Mouse (Mus musculus) left cerebral cortex, adult 2 months (tissue): ENCODE results near the gene Hist1h1a. TPM values are rescaled to one million over a fixed set of nuclear protein-coding genes. Genes with fewer than 3 reads are reported as not detected.
A peak's percentile ranks its signal among the peaks of the same experiment; 100 is the strongest.

Source experiments
- DNase-seq, 2 experiments: peaks; one replicate each; pipeline ENCODE4 v3.0.0; 2021 to 2022; ENCODE audit warnings: low spot score in 2 of 2, mixed read lengths in 1 of 2; ENCODE audit errors: extremely low spot score in 1 of 2
- H3K27ac ChIP-seq: fragments of 200-600 bp; 2 replicates; pipeline ENCODE4 v1.8.1; 2022
- H3K4me3 ChIP-seq: fragments of 200-600 bp; 2 replicates; pipeline ENCODE4 v1.8.1; 2022
- CTCF ChIP-seq: fragments of 200-600 bp; IDR thresholded peaks from 2 replicates; pipeline ENCODE4 v1.8.1; 2022; ENCODE audit warnings: antibody characterized with exemption, mild to moderate bottlenecking, moderate library complexity
- intact Hi-C: fragments of 180-260 bp; cut with DNase I; formaldehyde crosslinking; loops from one replicate; pipeline ENCODE4 v1.15.1; 2025
- microRNA-seq, 2 experiments: library from miRNA; unstranded; fragments of <30 nt; microRNA quantifications; one replicate each; pipeline ENCODE4 v1.2.0; 2021
- total RNA-seq, 2 experiments: library from RNA; stranded (reverse); gene quantifications; 2 replicates each; pipeline ENCODE4 v1.2.3; 2021

Hist1h1a gene
- total RNA-seq, 2 experiments from 2014 or later = 21.6 to 22.6 TPM

DNA sequence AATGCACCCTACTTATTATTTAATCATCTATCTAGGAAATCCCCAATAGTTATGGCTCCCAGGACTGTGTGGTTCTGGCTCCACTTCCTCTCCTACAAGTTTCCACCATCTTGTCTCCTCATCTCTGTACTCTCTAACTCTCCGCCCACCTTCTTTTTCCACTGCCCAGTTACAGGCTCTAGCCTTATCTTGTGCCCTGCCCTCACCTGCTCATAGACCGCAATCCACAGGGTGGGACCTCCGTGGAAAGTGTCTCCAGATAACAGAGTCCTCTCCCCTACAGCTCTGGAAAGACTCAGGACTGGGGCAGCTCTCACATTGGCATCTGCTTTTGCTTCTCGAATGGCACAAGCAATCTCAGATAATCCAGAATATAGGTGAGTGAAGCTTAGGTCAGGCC, 15.6 kb downstream of the Hist1h1a start:
- intact Hi-C loops = no loop called here
- H3K27ac ChIP-seq = no peak overlapping the region
- TF ChIP-seq CTCF = no peak
- DNase-seq = no peak
- no peak overlapping the region for H3K4me3 ChIP-seq

DNA sequence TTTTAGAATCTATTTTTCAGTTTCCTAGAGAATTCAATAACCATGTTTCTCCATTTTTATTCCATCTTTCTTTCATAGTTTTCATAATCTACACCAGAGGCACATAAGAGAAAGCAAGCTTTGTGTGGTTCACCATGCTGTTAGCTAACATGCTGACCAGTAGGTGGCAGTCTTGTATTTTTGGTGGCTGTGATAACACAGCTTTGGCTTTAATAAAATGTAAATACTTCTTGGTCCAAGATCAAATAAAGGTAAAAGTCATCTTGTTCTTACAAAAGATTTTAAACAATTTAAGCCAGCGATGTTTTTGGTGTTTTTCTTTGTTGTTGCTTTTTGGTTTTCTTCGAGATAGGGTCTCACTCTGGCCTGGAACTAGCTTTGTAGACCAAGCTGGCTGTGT, 29.1 kb downstream of the Hist1h1a start:
- intact Hi-C loops = loop anchor here (5.0 kb wide), 2 partner anchors 220 to 505 kb away; no protein-coding TSS in a partner anchor
- TF ChIP-seq CTCF = peak; percentile 93
- H3K4me3 ChIP-seq = no peak overlapping the region
- no peak overlapping the region for H3K27ac ChIP-seq
- DNase-seq = peak; percentile 24 to 27

DNA sequence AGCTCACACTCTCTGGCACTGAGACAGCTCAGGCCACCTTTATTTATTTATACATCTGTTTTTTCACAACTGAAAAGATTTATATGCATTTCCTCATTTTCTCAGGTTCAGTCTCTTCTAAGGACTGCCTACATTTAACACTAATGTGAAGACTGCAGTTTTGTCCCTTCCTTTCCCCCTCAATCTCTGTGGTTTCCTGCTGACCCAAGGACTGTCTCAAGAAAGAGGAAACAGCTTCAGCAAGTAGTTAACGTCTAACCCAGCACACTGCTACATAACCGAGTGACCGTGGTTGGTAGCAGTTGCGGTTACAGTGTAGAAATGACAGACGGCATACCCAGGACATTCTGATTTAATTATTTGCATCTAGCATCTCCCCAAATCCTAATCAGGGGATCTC, 35.9 kb downstream of the Hist1h1a start:
- H3K27ac ChIP-seq = no peak overlapping the region

DNA sequence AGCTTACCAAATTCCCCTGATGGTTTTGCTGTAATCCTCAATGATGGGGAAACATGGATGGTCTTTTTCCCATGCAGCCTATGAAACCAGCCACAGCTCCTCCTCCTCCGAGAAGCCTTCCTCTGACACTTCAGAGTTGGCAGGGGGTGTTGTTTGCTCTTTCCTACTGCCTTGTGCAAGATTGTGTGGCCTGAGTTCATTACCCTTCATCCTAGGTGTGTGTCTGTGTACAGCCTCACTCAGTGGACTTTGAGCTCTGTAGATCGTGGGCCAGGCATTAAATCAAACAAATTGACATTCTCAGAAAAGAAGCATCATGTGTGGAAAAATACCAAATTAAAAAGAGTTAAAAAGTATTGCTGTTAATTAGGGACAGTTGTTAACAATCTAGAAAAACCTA, 41.1 kb downstream of the Hist1h1a start:
- DNase-seq = no peak
- TF ChIP-seq CTCF = no peak
- Histone ChIP-seq H3K4me3 (no peak overlapping the region), H3K27ac (no peak overlapping the region)
- intact Hi-C loops = no loop called here

More for the DNA sequence above, 35.9 kb downstream of the Hist1h1a start:
- no peak for DNase-seq
- no peak overlapping the region for H3K4me3 ChIP-seq
- TF ChIP-seq CTCF = no peak
- intact Hi-C loops = no loop called here

DNA sequence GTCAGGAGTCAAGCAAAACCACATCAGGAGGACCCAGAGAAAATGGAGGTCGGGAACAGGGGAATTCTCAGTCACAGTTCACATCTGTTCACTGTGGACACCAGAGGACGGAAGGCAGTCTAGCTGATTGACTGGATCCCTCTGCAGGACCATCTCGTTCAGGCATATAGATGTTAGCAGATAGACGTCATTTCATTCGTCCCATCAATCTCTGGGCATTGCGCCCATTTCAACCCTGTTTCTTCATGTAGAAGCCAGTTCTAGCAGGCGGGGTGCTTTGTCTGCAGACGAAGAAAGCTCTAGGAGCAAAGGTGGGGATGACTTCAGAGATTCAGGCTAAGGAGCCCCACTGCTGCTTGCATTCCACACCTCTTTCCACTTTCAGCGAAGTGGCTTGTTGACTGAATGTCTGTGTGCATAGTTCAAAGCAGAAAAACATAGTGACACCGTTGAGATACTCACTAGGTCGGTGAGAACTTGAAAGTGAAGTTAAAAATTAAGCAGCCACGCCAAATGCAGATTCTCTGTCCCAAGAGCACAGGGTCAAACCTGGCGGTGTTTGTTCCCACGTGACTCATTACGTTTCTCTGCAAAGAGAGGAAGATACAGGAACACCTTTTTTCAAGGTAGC, 43.1 kb downstream of the Hist1h1a start, which contains the start of gene Slc17a2:
Gene Slc17a2, plus strand, starts transcription at position 572 of the 631 bp plus-strand sequence.
- Histone ChIP-seq H3K27ac (no peak within 1 kb of the TSS), H3K4me3 (no peak within 1 kb of the TSS)
- intact Hi-C loops = no loop called here
- TF ChIP-seq CTCF = no peak
- no peak for DNase-seq

Small RNAs within 50 kb of the gene (microRNA-seq; reads per million reads assigned to microRNA genes)
- gene Gm44314 = 0 reads per million in 2 experiments
- gene Gm44484 = 0 reads per million in 2 experiments

Other genes starting within 250 kb of the Hist1h1a start
- 100 to 1,000 TPM; 289 to 340 TPM for gene Hist1h4h, start 232.6 kb upstream of the Hist1h1a start, total RNA-seq
- gene Hist1h2af, start 229.8 kb upstream of the Hist1h1a start, total RNA-seq = 1 to 10 TPM; 2.4 to 4.4 TPM
- 1 to 10 TPM; 2.6 to 5.1 TPM for gene Hist1h3g, start 228.2 kb upstream of the Hist1h1a start, total RNA-seq
- gene Hist1h2bh, start 220.3 kb upstream of the Hist1h1a start, total RNA-seq = under 1 TPM; 0.61 TPM
- 10 to 100 TPM; 12.9 to 15.5 TPM for gene Hist1h3f, start 219.6 kb upstream of the Hist1h1a start, total RNA-seq
- 100 to 1,000 TPM; 161 to 177 TPM for gene Hist1h4f, start 212.0 kb upstream of the Hist1h1a start, total RNA-seq
- 1 to 10 TPM; 3.5 TPM for gene Hist1h1d, start 210.4 kb upstream of the Hist1h1a start, total RNA-seq
- gene Hist1h3e, start 201.3 kb upstream of the Hist1h1a start, total RNA-seq = 10 to 100 TPM; 40.1 to 50.4 TPM
- 1 to 10 TPM; 2.4 to 5.0 TPM for gene Hist1h2ae, start 192.4 kb upstream of the Hist1h1a start, total RNA-seq
- gene Hist1h2bg, start 192.3 kb upstream of the Hist1h1a start, total RNA-seq = 10 to 100 TPM; 68.0 to 71.2 TPM
- gene Hist1h2bf, start 189.5 kb upstream of the Hist1h1a start, total RNA-seq = 10 to 100 TPM; 19.7 to 24.1 TPM
- gene Hist1h2ad, start 189.3 kb upstream of the Hist1h1a start, total RNA-seq = 1 to 10 TPM; 3.8 to 9.0 TPM
- gene Hist1h3d, start 187.9 kb upstream of the Hist1h1a start, total RNA-seq = 1 to 10 TPM; 6.9 to 9.9 TPM
- 100 to 1,000 TPM; 141 to 157 TPM for gene Hist1h4d, start 182.1 kb upstream of the Hist1h1a start, total RNA-seq
- gene Hist1h2be, start 142.5 kb upstream of the Hist1h1a start, total RNA-seq = 1 to 10 TPM; 5.4 to 7.9 TPM
- 10 to 100 TPM; 53.2 to 57.3 TPM for gene Hist1h1e, start 141.1 kb upstream of the Hist1h1a start, total RNA-seq
- 1 to 10 TPM; 2.1 to 2.7 TPM for gene Hist1h2ac, start 79.7 kb upstream of the Hist1h1a start, total RNA-seq
- 10 to 100 TPM; 27.0 to 29.1 TPM for gene Hist1h2bc, start 79.5 kb upstream of the Hist1h1a start, total RNA-seq
- gene Hist1h1t, start 67.9 kb upstream of the Hist1h1a start, total RNA-seq = not detected
- 100 to 1,000 TPM; 103 TPM for gene Hist1h4c, start 65.2 kb upstream of the Hist1h1a start, total RNA-seq
- gene Hfe, start 52.8 kb upstream of the Hist1h1a start, total RNA-seq = 1 to 10 TPM; 2.4 to 3.1 TPM
- gene Hist1h1c, start 24.9 kb upstream of the Hist1h1a start, total RNA-seq = 10 to 100 TPM; 53.4 to 53.7 TPM
- gene Hist1h3c, start 18.1 kb upstream of the Hist1h1a start, total RNA-seq = 1 to 10 TPM; 1.0 to 1.3 TPM
- gene Hist1h2bb, start 16.9 kb upstream of the Hist1h1a start, total RNA-seq = 10 to 100 TPM; 12.3 to 19.0 TPM
- gene Hist1h2ab, start 12.5 kb upstream of the Hist1h1a start, total RNA-seq = 10 to 100 TPM; 19.9 to 21.0 TPM
- gene Hist1h3b, start 11.4 kb upstream of the Hist1h1a start, total RNA-seq = 1 to 10 TPM; 6.6 to 7.5 TPM
- gene Hist1h4b, start 6.7 kb upstream of the Hist1h1a start, total RNA-seq = 10 to 100 TPM; 62.5 to 93.5 TPM
- 10 to 100 TPM; 53.1 to 70.3 TPM for gene Hist1h4a, start 2.4 kb upstream of the Hist1h1a start, total RNA-seq
- 10 to 100 TPM; 31.1 to 37.0 TPM for gene Hist1h3a, start 1.3 kb upstream of the Hist1h1a start, total RNA-seq
- not detected for gene Trim38, start 6.2 kb downstream of the Hist1h1a start, total RNA-seq
- not detected for gene Slc17a2, start 43.3 kb downstream of the Hist1h1a start, total RNA-seq
- not detected for gene Slc17a3, start 75.8 kb downstream of the Hist1h1a start, total RNA-seq
- not detected for gene Slc17a1, start 104.1 kb downstream of the Hist1h1a start, total RNA-seq
- not detected for gene Slc17a4, start 151.3 kb downstream of the Hist1h1a start, total RNA-seq
- not detected for gene Hist1h2ba, start 170.5 kb downstream of the Hist1h1a start, total RNA-seq
- not detected for gene Hist1h2aa, start 170.8 kb downstream of the Hist1h1a start, total RNA-seq
- gene Scgn, start 227.5 kb downstream of the Hist1h1a start, total RNA-seq = under 1 TPM in 1 of 2 experiments, not detected in 1; 0.68 TPM